Mouse (Mus musculus) G1E (cell line): Measurements from ENCODE around the gene Diaph3.

Experiments
- CTCF ChIP-seq: IDR thresholded peaks from 2 replicates; pipeline ENCODE4 v1.5.1; 2012; ENCODE audit warnings: low read depth, low read length, inconsistent platforms, mixed read lengths
- GATA1 ChIP-seq: IDR thresholded peaks from 2 replicates; pipeline ENCODE4 v1.6.1; 2012; ENCODE audit warnings: borderline replicate concordance, low read length, inconsistent platforms, mixed read lengths

DNA sequence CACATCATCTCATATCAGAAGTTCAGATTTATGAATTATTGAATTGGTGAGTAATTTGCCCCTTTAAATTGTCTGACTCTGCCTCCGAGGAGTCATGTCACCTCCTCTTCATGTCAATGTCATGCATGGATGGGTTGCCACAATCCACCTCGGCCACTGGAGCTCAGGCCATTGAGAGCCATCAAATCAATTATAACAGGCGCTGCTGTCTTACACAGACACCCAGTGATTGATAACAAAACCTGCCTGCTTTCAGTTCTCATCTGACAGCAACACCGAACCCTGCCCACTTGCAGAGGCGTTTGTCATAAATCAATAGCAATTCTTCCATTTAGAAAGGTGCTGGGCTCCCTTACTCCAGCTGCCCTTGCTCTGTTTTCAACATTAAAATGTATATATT lies 402.1 kb downstream of the Diaph3 start:
- no peak for TF ChIP-seq GATA1
- TF ChIP-seq CTCF, result no peak
